In the genomic region with DNA sequence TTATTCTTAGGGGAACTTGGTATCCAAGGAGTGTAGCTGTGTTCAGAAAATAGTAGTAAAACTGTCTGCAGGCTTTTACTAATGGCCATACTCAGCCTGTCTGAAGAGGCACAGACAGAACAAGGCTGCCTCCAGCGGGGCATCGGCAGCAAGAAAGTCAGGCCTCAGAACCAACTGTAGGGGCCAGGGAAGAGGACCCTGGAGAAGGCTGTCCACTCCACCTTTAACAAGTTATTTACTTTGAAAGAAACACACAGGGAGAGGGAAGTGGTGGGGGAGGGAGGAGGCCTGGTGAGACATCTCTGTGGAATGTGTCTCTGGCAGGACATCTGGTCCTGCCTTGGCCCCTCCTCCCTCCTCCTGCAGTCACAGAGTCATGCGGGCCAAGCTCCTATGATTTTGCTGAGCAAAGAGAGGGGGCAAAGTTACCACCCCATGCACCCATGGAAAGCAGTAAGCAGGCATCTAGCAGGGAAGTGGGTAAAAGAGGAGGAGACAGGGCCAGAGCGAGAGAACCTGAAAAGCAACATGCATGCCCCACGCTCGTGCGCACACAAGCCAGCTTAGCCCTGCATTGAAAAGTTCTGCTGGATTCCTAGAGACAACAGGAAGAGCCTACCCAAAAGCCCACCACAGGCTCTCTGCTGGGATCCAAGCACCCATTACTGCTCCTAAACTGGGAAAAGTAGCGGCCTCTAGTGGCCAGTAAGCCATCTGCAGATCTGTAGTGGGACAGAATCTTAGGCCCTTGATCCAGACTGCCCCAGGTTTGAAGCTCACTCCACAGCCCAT, we compare ENCODE assay signal across 8 mouse cellular contexts. TPM values are rescaled to one million over a fixed set of nuclear protein-coding genes. Genes with fewer than 3 reads are reported as not detected.
DNase-seq lines count a peak whose midpoint lies in the region; ATAC-seq and TF ChIP-seq lines count a peak whose summit lies in the region.

No protein-coding gene starts in this region.

- peak; percentile 79 for TF ChIP-seq RAD21 in CH12.LX (IDR thresholded peaks at IDR 0.05; ENCODE audit: low read depth, low read length)

- no peak for TF ChIP-seq POLR2A in CH12.LX (IDR thresholded peaks at IDR 0.05; ENCODE audit: low read depth, low read length)
- 0 out of 2 replicates have a peak, but pooled peaks have one; percentile 6 for TF ChIP-seq POLR2A in testis, adult 2 months (IDR thresholded peaks at IDR 0.05; ENCODE audit: control insufficient read depth, low read depth, low read length)

- no peaks in the 10 kb centered on the region for H3K27me3 ChIP-seq in CH12.LX (replicated peaks)
- H3K27me3 ChIP-seq in heart, embryonic 14.5 days (ENCODE audit: control insufficient read depth, insufficient read depth, low read length): no peaks in the 10 kb centered on the region
- H3K27me3 ChIP-seq in kidney, postnatal 0 days (ENCODE audit: insufficient read depth, low read length): no peaks in the 10 kb centered on the region
- no peaks in the 10 kb centered on the region for H3K27me3 ChIP-seq in liver, postnatal 0 days (ENCODE audit: insufficient read depth, low read length)
- H3K27me3 ChIP-seq in neural tube, embryonic 12.5 days (replicated peaks): no peaks in the 10 kb centered on the region
- H3K27me3 ChIP-seq in testis, adult 2 months (ENCODE audit: control insufficient read depth, insufficient read depth, low read length): no peaks in the 10 kb centered on the region

- H3K4me2 ChIP-seq in CH12.LX (ENCODE audit: insufficient read depth, low read depth, poor library complexity, severe bottlenecking): peak overlapping the region; percentile 39
- peak overlapping the region; percentile 58 for H3K4me2 ChIP-seq in heart, embryonic 14.5 days (ENCODE audit: low read length)
- peak overlapping the region; percentile 37; the same call in 1 of the 2 replicates for H3K4me2 ChIP-seq in kidney, postnatal 0 days (ENCODE audit: low read length)
- H3K4me2 ChIP-seq in liver, postnatal 0 days (ENCODE audit: low read depth, low read length): peak overlapping the region; percentile 73
- 0 out of 2 replicates have a peak overlapping the region, but pooled peaks have one; percentile 3 for H3K4me2 ChIP-seq in neural tube, embryonic 12.5 days (replicated peaks)

- dilution Hi-C loops in CH12.LX (cut with MboI; ENCODE audit: extremely low pct_ligation_motif_present, extremely low pct_unique_long_range_greater_than_20kb, low sequenced_read_pairs): no loop called here

- peak overlapping the region; percentile 88 for H3K27ac ChIP-seq in CH12.LX (ENCODE audit: insufficient read depth, low read depth)
- H3K27ac ChIP-seq in heart, embryonic 14.5 days (replicated peaks in 1 of 2; ENCODE audit: control insufficient read depth in 1 of 2, insufficient read depth in 1 of 2, low read depth in 2 of 2, low read length in 2 of 2): peak overlapping the region; percentile 74 to 97
- peak overlapping the region; percentile 97 for H3K27ac ChIP-seq in kidney, postnatal 0 days
- H3K27ac ChIP-seq in liver, postnatal 0 days (ENCODE audit: low read depth): peak overlapping the region; percentile 98
- H3K27ac ChIP-seq in neural tube, embryonic 12.5 days: peak overlapping the region; percentile 21
- H3K27ac ChIP-seq in testis, adult 2 months (ENCODE audit: control insufficient read depth, insufficient read depth, low read depth, low read length): peak overlapping the region; percentile 87

- H3K36me3 ChIP-seq in CH12.LX (replicated peaks in 1 of 2; ENCODE audit: control insufficient read depth in 1 of 2, insufficient read depth in 1 of 2, low read length in 1 of 2): peaks cover 0 to 9% of the 10 kb centered on the region in 2 experiments
- H3K36me3 ChIP-seq in heart, embryonic 14.5 days (ENCODE audit: control insufficient read depth, insufficient read depth, low read length): peaks cover 16% of the 10 kb centered on the region; the same call in 1 of the 2 replicates
- H3K36me3 ChIP-seq in kidney, postnatal 0 days (ENCODE audit: insufficient read depth, low read length): 0 out of 2 replicates have a peak, but pooled peaks cover 9% of the 10 kb centered on the region
- 0 out of 2 replicates have a peak, but pooled peaks cover 3% of the 10 kb centered on the region for H3K36me3 ChIP-seq in liver, postnatal 0 days (replicated peaks; ENCODE audit: insufficient read depth, low read length)
- peaks cover 10% of the 10 kb centered on the region for H3K36me3 ChIP-seq in neural tube, embryonic 12.5 days
- no peaks in the 10 kb centered on the region for H3K36me3 ChIP-seq in testis, adult 2 months (ENCODE audit: control insufficient read depth, insufficient read depth, low read length)

- in situ Hi-C loops in CH12.LX (cut with MboI; ENCODE audit: low pct_ligation_motif_present, low pct_unique_long_range_greater_than_20kb, low sequenced_read_pairs): no loop called here

- peaks cover 36 to 69% of the 10 kb centered on the region in 2 experiments for H3K4me1 ChIP-seq in CH12.LX (ENCODE audit: control insufficient read depth in 1 of 2, insufficient read depth in 2 of 2)
- H3K4me1 ChIP-seq in heart, embryonic 14.5 days (ENCODE audit: control insufficient read depth in 2 of 2, insufficient read depth in 2 of 2, low read length in 2 of 2): peaks cover 48 to 59% of the 10 kb centered on the region in 2 experiments
- peaks cover 45% of the 10 kb centered on the region for H3K4me1 ChIP-seq in kidney, postnatal 0 days (replicated peaks; ENCODE audit: insufficient read depth, low read length)
- peaks cover 50% of the 10 kb centered on the region for H3K4me1 ChIP-seq in liver, postnatal 0 days (ENCODE audit: insufficient read depth)
- H3K4me1 ChIP-seq in neural tube, embryonic 12.5 days: peaks cover 41% of the 10 kb centered on the region
- peaks cover 24% of the 10 kb centered on the region for H3K4me1 ChIP-seq in testis, adult 2 months (ENCODE audit: control insufficient read depth, insufficient read depth, low read length)

- 12% methylated on average over 8 of the region's 8 CpGs for WGBS in heart, embryonic 14.5 days
- 13% methylated on average over 8 of the region's 8 CpGs for WGBS in kidney, postnatal 0 days
- 22% methylated on average over 7 of the region's 8 CpGs for WGBS in liver, postnatal 0 days (ENCODE audit: insufficient replicate concordance)
- WGBS in neural tube, embryonic 12.5 days: 22% methylated on average over 7 of the region's 8 CpGs

- ATAC-seq in erythroblast, adult 5-6 weeks (replicated peaks; ENCODE audit: low FRiP score, poor library complexity, severe bottlenecking): peak; percentile 61
- ATAC-seq in heart, embryonic 14.5 days (ENCODE audit: insufficient number of reproducible peaks, insufficient read depth, low FRiP score, low read depth): peak; percentile 24
- ATAC-seq in kidney, postnatal 0 days (replicated peaks; ENCODE audit: low FRiP score, low read depth): peak; percentile 54
- peak; percentile 41 for ATAC-seq in liver, postnatal 0 days
- ATAC-seq in neural tube, embryonic 12.5 days (ENCODE audit: low FRiP score, low read depth): peak; percentile 51; the same call in 1 of the 2 replicates

- peak overlapping the region; percentile 37 for H3K9ac ChIP-seq in CH12.LX (ENCODE audit: insufficient read depth, low read depth)
- peak overlapping the region; percentile 67 for H3K9ac ChIP-seq in heart, embryonic 14.5 days (ENCODE audit: low read length)
- peak overlapping the region; percentile 19; the same call in 1 of the 2 replicates for H3K9ac ChIP-seq in kidney, postnatal 0 days (ENCODE audit: low read depth, low read length)
- H3K9ac ChIP-seq in liver, postnatal 0 days (replicated peaks): peak overlapping the region; percentile 61
- H3K9ac ChIP-seq in neural tube, embryonic 12.5 days: no peak overlapping the region

- DNase-seq in CH12.LX (ENCODE audit: extremely low read depth): no peak
- DNase-seq in brain, adult 2 months (ENCODE audit: low read depth, low spot score): peak; percentile 76
- DNase-seq in kidney, postnatal 0 days (ENCODE audit: low spot score): peak; percentile 95
- peak; percentile 78 for DNase-seq in liver, postnatal 0 days

- no peaks in the 10 kb centered on the region for H3K9me3 ChIP-seq in CH12.LX (replicated peaks; ENCODE audit: low read length)
- H3K9me3 ChIP-seq in heart, embryonic 14.5 days (ENCODE audit: control insufficient read depth, low read length): no peaks in the 10 kb centered on the region
- H3K9me3 ChIP-seq in kidney, postnatal 0 days (replicated peaks; ENCODE audit: low read length): no peaks in the 10 kb centered on the region
- H3K9me3 ChIP-seq in liver, postnatal 0 days (ENCODE audit: low read length): no peaks in the 10 kb centered on the region
- no peaks in the 10 kb centered on the region for H3K9me3 ChIP-seq in neural tube, embryonic 12.5 days

- H3K79me2 ChIP-seq in CH12.LX (replicated peaks; ENCODE audit: control insufficient read depth, extremely low read depth, insufficient read depth, poor library complexity, severe bottlenecking): peaks cover 8% of the 10 kb centered on the region

- peak; percentile 78 to 92 for TF ChIP-seq CTCF in CH12.LX (conservative IDR thresholded peaks at IDR 0.05 in 1 of 2, IDR thresholded peaks at IDR 0.05 in 1 of 2; ENCODE audit: low read depth in 2 of 2, low read length in 2 of 2)
- TF ChIP-seq CTCF in kidney, postnatal 0 days (IDR thresholded peaks at IDR 0.05; ENCODE audit: low read depth): peak; percentile 89
- peak; percentile 95 for TF ChIP-seq CTCF in liver, postnatal 0 days (IDR thresholded peaks at IDR 0.05; ENCODE audit: low read depth)
- peak; percentile 54; the same call in 1 of the 2 replicates for TF ChIP-seq CTCF in testis, adult 2 months (IDR thresholded peaks at IDR 0.05; ENCODE audit: control insufficient read depth, insufficient read depth, insufficient replicate concordance, low read depth, low read length)

- H3K4me3 ChIP-seq in CH12.LX (replicated peaks in 1 of 3; ENCODE audit: low read depth in 2 of 3, low read length in 2 of 3, poor library complexity in 1 of 3): no peak overlapping the region
- peak overlapping the region in 1 of 2 experiments; percentile 12; a peak in 1 of 4 replicates for H3K4me3 ChIP-seq in heart, embryonic 14.5 days (ENCODE audit: control insufficient read depth in 1 of 2, insufficient read depth in 1 of 2, low read depth in 1 of 2, low read length in 2 of 2)
- H3K4me3 ChIP-seq in kidney, postnatal 0 days (replicated peaks; ENCODE audit: low read depth, low read length): no peak overlapping the region
- no peak overlapping the region for H3K4me3 ChIP-seq in liver, postnatal 0 days (ENCODE audit: low read depth, low read length)
- no peak overlapping the region for H3K4me3 ChIP-seq in neural tube, embryonic 12.5 days
- H3K4me3 ChIP-seq in testis, adult 2 months (ENCODE audit: control insufficient read depth, low read depth, low read length): no peak overlapping the region

- no peak for TF ChIP-seq EP300 in CH12.LX (IDR thresholded peaks at IDR 0.05; ENCODE audit: low read length)
- TF ChIP-seq EP300 in liver, postnatal 0 days (IDR thresholded peaks at IDR 0.05; ENCODE audit: low read depth): no peak; the same call in 1 of the 2 replicates

RNA-seq across cellular contexts. Expression of gene Adamtsl4, which starts 12.2 kb away (rescaled TPM):
- total RNA-seq in CH12.LX (2012; rRNA removed) (0.85 and 1.1 TPM in 2 replicates), CH12.LX (2014; rRNA removed) (not detected in 2 replicates)
- polyA plus RNA-seq in CH12.LX (2012; ENCODE audit: insufficient read length, low read depth): 0.10 TPM in 1 of 2 replicates, not detected in the other
- total RNA-seq in erythroblast, adult 5-6 weeks (2015; ENCODE audit: low replicate concordance): not detected in 2 replicates
- not detected in 2 replicates for total RNA-seq in erythroblast, adult 5-6 weeks (2017; ENCODE audit: low replicate concordance)
- polyA plus RNA-seq in heart, embryonic 14.5 days (2014; fragmentation: Nextera tagmentation; extraction: Ambion mirVana): 6.3 and 7.0 TPM in 2 replicates
- 3.6 TPM in 2 replicates for polyA plus RNA-seq in kidney, postnatal 0 days (2015; fragmentation: Nextera tagmentation; extraction: Ambion mirVana)
- polyA plus RNA-seq in liver, postnatal 0 days (2015; fragmentation: Nextera tagmentation; extraction: Ambion mirVana): 2.5 and 2.6 TPM in 2 replicates
- 0.96 and 1.3 TPM in 2 replicates for polyA plus RNA-seq in neural tube, embryonic 12.5 days (2016; fragmentation: Nextera tagmentation; extraction: Ambion mirVana)
- 0.74 and 2.3 TPM in 2 replicates for polyA plus RNA-seq in testis, adult 2 months (2012; rRNA removed)

RNA-seq across cellular contexts. Expression of gene Mcl1, which starts 16.9 kb away (rescaled TPM):
- total RNA-seq in CH12.LX (2012; rRNA removed) (95.9 and 114 TPM in 2 replicates), CH12.LX (2014; rRNA removed) (223 and 225 TPM in 2 replicates)
- 188 and 197 TPM in 2 replicates for polyA plus RNA-seq in CH12.LX (2012; ENCODE audit: insufficient read length, low read depth)
- 83.2 and 113 TPM in 2 replicates for total RNA-seq in erythroblast, adult 5-6 weeks (2015; ENCODE audit: low replicate concordance)
- 70.6 and 76.3 TPM in 2 replicates for total RNA-seq in erythroblast, adult 5-6 weeks (2017; ENCODE audit: low replicate concordance)
- 54.3 and 57.2 TPM in 2 replicates for polyA plus RNA-seq in heart, embryonic 14.5 days (2014; fragmentation: Nextera tagmentation; extraction: Ambion mirVana)
- polyA plus RNA-seq in kidney, postnatal 0 days (2015; fragmentation: Nextera tagmentation; extraction: Ambion mirVana): 60.9 and 70.2 TPM in 2 replicates
- polyA plus RNA-seq in liver, postnatal 0 days (2015; fragmentation: Nextera tagmentation; extraction: Ambion mirVana): 36.2 and 38.2 TPM in 2 replicates
- 87.0 and 91.1 TPM in 2 replicates for polyA plus RNA-seq in neural tube, embryonic 12.5 days (2016; fragmentation: Nextera tagmentation; extraction: Ambion mirVana)
- 27.4 and 40.2 TPM in 2 replicates for polyA plus RNA-seq in testis, adult 2 months (2012; rRNA removed)

RNA-seq across cellular contexts. Expression of gene Ensa, which starts 50.7 kb away (rescaled TPM):
- 51.5 and 53.9 TPM in 2 replicates for total RNA-seq in CH12.LX (2012; rRNA removed)
- total RNA-seq in CH12.LX (2014; rRNA removed): 57.8 and 60.8 TPM in 2 replicates
- polyA plus RNA-seq in CH12.LX (2012; ENCODE audit: insufficient read length, low read depth): 58.4 and 62.6 TPM in 2 replicates
- 30.9 and 34.1 TPM in 2 replicates for total RNA-seq in erythroblast, adult 5-6 weeks (2015; ENCODE audit: low replicate concordance)
- total RNA-seq in erythroblast, adult 5-6 weeks (2017; ENCODE audit: low replicate concordance): 52.8 and 58.1 TPM in 2 replicates
- polyA plus RNA-seq in heart, embryonic 14.5 days (2014; fragmentation: Nextera tagmentation; extraction: Ambion mirVana): 47.4 and 51.1 TPM in 2 replicates
- polyA plus RNA-seq in kidney, postnatal 0 days (2015; fragmentation: Nextera tagmentation; extraction: Ambion mirVana): 53.8 and 57.3 TPM in 2 replicates
- 20.1 and 23.9 TPM in 2 replicates for polyA plus RNA-seq in liver, postnatal 0 days (2015; fragmentation: Nextera tagmentation; extraction: Ambion mirVana)
- polyA plus RNA-seq in neural tube, embryonic 12.5 days (2016; fragmentation: Nextera tagmentation; extraction: Ambion mirVana): 95.0 and 95.8 TPM in 2 replicates
- 11.1 and 13.9 TPM in 2 replicates for polyA plus RNA-seq in testis, adult 2 months (2012; rRNA removed)

Comparison
In these comparisons a context has a peak if more than half of its experiments do, and no peak if none do; other contexts are left out.
1. H3K27ac ChIP-seq: peak in every context shown above with its lines; median percentile 98 in liver, postnatal 0 days; 97 in kidney, postnatal 0 days; 88 in CH12.LX; 87 in testis, adult 2 months; 86 in heart, embryonic 14.5 days; 21 in neural tube, embryonic 12.5 days.
2. H3K4me2 ChIP-seq: peak in every context shown above with its lines; median percentile 73 in liver, postnatal 0 days; 58 in heart, embryonic 14.5 days; 39 in CH12.LX; 37 in kidney, postnatal 0 days; 3 in neural tube, embryonic 12.5 days.